Mouse (Mus musculus): ENCODE results near the gene Hnrnpf. TPM values are rescaled to one million over a fixed set of nuclear protein-coding genes. Genes with fewer than 3 reads are reported as not detected.
"Not testable (repeated sequence)": the region's sequence is repeated elsewhere in the genome, so short reads cannot be mapped to it uniquely, and the experiment has no call there.

Gene Hnrnpf
- polyA plus RNA-seq, 1 experiment from 2014 or later, result 270 TPM

DNA sequence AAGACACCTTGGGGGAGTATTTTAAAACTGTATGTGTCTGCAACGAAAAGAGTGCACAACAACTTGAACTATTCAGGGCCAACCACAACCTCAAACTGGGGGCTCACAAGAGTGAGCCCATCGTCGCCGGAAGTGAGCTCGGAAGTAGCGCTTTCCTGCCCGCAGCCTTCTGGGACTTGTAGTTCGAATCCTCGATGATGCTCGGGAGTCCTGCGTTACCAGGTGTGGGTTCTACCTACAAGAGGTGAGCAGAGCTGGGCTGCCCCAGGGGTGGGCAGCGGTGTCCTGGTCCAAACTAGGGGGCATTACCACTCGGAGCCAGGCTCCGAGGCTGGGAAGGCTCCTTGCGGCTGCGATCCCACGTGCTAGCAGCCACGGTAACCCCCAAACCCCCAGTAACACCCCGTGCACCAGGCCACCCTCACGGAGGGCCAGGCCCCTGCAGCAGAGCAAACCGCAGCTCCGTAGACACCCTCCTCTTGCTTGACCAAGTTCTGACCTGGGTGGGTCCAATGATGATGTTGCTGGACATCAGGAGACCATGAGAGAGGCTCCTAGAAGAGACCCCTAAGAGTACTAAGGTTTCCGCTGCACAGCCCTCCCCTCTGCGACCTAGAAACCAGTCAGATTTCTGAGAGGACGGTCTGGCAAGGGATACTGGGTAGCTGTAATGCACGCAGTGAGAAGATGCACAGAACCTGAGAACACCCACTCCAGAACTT is 37.1 kb upstream of the Hnrnpf start:
- ATAC-seq (peak; percentile 90), DNase-seq (peak; percentile 72)
- Histone ChIP-seq H3K4me3 (ENCODE audit: low read depth, low read length) (peak overlapping the region; percentile 72), H3K4me2 (ENCODE audit: low read depth, low read length) (peak overlapping the region; percentile 99), H3K27ac (ENCODE audit: low read depth) (peak overlapping the region; percentile 58; the same call in 1 of the 2 replicates), H3K9ac (replicated peaks) (peak overlapping the region; percentile 60), H3K9me3 (ENCODE audit: low read length) (no peaks in the 10 kb centered on the region), H3K36me3 (replicated peaks; ENCODE audit: insufficient read depth, low read length) (no peaks in the 10 kb centered on the region), H3K27me3 (ENCODE audit: insufficient read depth, low read length) (no peaks in the 10 kb centered on the region), H3K4me1 (ENCODE audit: insufficient read depth) (peaks cover 7% of the 10 kb centered on the region)
- WGBS (ENCODE audit: insufficient replicate concordance), result 1% methylated on average over 26 of the region's 26 CpGs
- no peak for TF ChIP-seq CTCF (IDR thresholded peaks at IDR 0.05; ENCODE audit: low read depth)

DNA sequence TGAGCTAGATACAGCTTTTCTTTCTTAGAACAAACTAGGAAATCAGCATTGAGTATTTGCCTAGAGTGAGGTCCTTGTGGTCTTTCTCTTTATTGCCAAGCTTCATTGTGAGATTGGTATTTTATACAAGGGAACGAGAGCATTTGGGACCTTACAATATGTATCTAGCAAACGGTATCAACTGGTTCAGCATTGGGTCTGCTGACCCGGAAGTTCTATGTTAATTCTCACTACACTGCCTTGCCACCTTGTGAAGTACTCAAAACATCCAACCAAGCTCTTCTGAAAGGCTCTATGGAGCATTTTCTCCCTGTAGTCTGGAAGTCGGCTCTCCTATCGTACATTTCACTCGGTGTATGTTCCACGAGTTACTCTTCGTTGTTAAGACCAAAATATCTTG is 36.4 kb upstream of the Hnrnpf start:
- DNase-seq (no peak), ATAC-seq (no peak)
- H3K36me3 ChIP-seq (replicated peaks; ENCODE audit: insufficient read depth, low read length), result no peaks in the 10 kb centered on the region
- 0 out of 2 replicates have a peak overlapping the region, but pooled peaks have one; percentile 7 for H3K27ac ChIP-seq (ENCODE audit: low read depth)
- no peaks in the 10 kb centered on the region for H3K27me3 ChIP-seq (ENCODE audit: insufficient read depth, low read length)
- peaks cover 7% of the 10 kb centered on the region for H3K4me1 ChIP-seq (ENCODE audit: insufficient read depth)
- no peak overlapping the region for H3K9ac ChIP-seq (replicated peaks)
- peak overlapping the region; percentile 99 for H3K4me2 ChIP-seq (ENCODE audit: low read depth, low read length)
- no peaks in the 10 kb centered on the region for H3K9me3 ChIP-seq (ENCODE audit: low read length)
- no peak for TF ChIP-seq CTCF (IDR thresholded peaks at IDR 0.05; ENCODE audit: low read depth)
- no peak for TF ChIP-seq EP300 (IDR thresholded peaks at IDR 0.05; ENCODE audit: low read depth)
- no peak overlapping the region for H3K4me3 ChIP-seq (ENCODE audit: low read depth, low read length)
- 87% methylated on average over 8 of the region's 8 CpGs for WGBS (ENCODE audit: insufficient replicate concordance)

DNA sequence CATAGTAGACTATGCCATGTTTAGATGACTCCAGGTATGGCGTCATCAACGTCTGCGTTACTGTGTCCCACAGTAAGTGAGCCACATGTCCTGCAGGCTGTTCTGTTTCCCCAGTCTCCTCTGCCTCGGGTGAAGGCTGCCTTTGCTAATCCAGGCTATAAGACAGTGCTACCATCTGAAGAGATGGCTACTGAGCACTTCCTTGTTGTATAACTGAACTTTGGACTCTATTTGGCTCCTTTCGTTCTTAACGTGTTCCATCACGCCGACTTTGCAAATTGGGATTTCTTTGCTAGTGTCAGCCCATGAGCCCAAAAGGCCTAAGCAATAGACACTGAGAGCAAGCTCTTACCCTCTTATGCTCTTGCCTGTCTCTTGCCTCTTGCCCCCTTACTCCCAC is 31.9 kb upstream of the Hnrnpf start:
- Histone ChIP-seq H3K4me3 (ENCODE audit: low read depth, low read length) (no peak overlapping the region), H3K4me2 (ENCODE audit: low read depth, low read length) (no peak overlapping the region), H3K9me3 (ENCODE audit: low read length) (no peaks in the 10 kb centered on the region)

DNA sequence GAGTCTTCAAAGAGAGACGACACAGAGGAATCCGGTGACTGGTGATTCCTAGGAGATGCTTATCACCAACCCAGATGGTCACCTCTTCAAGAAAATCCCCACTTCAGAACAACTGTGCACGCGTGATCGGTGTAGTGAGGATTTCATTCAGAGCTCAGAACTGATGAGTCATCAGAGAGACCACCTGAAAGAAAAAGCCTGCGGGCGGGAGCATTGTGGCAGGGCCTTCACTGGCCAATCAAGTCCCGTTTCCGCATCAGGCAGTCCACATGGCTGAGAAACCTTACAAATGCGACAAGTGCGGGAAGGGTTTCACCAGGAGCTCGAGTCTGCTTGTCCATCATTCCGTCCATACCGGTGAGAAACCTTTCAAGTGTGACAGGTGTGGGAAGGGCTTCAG is 29.1 kb upstream of the Hnrnpf start:
- Histone ChIP-seq H3K4me3 (ENCODE audit: low read depth, low read length) (no peak overlapping the region), H3K4me1 (ENCODE audit: insufficient read depth) (peaks cover 6% of the 10 kb centered on the region; the same call in 1 of the 2 replicates), H3K4me2 (ENCODE audit: low read depth, low read length) (no peak overlapping the region), H3K36me3 (replicated peaks; ENCODE audit: insufficient read depth, low read length) (no peaks in the 10 kb centered on the region), H3K27me3 (ENCODE audit: insufficient read depth, low read length) (no peaks in the 10 kb centered on the region), H3K9me3 (ENCODE audit: low read length) (no peaks in the 10 kb centered on the region), H3K27ac (ENCODE audit: low read depth) (no peak overlapping the region), H3K9ac (replicated peaks) (no peak overlapping the region)
- no peak for DNase-seq
- TF ChIP-seq CTCF (IDR thresholded peaks at IDR 0.05; ENCODE audit: low read depth) (no peak), EP300 (IDR thresholded peaks at IDR 0.05; ENCODE audit: low read depth) (no peak)
- no peak for ATAC-seq
- 79% methylated on average over 14 of the region's 14 CpGs for WGBS (ENCODE audit: insufficient replicate concordance)

More for the DNA sequence above, 31.9 kb upstream of the Hnrnpf start:
- Histone ChIP-seq H3K4me1 (ENCODE audit: insufficient read depth) (peaks cover 3% of the 10 kb centered on the region), H3K27ac (ENCODE audit: low read depth) (no peak overlapping the region), H3K9ac (replicated peaks) (no peak overlapping the region), H3K27me3 (ENCODE audit: insufficient read depth, low read length) (no peaks in the 10 kb centered on the region), H3K36me3 (replicated peaks; ENCODE audit: insufficient read depth, low read length) (no peaks in the 10 kb centered on the region)
- DNase-seq (no peak), ATAC-seq (no peak)
- WGBS (ENCODE audit: insufficient replicate concordance), result 87% methylated on average over 8 of the region's 8 CpGs
- no peak for TF ChIP-seq EP300 (IDR thresholded peaks at IDR 0.05; ENCODE audit: low read depth)
- no peak for TF ChIP-seq CTCF (IDR thresholded peaks at IDR 0.05; ENCODE audit: low read depth)

DNA sequence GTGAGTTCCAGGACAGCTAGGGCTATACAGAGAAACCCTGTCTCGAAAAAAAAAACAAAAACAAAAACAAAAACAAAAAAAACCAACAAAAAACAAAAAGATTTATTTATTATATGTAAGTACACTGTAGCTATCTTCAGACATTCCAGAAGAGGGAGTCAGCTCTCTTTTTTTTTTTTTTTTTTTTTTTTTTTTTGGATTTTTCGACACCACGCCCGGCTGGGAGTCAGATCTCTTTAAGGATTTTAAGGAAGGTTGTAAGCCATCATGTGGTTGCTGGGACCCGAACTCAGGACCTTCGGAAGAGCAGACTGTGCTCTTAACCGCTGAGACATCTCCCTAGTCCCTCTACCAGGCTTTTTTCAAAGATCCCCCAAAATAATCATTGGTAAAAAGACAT is 26.7 kb upstream of the Hnrnpf start:
- 77% methylated on average over 7 of the region's 7 CpGs for WGBS (ENCODE audit: insufficient replicate concordance)
- not testable (repeated sequence) for DNase-seq

DNA sequence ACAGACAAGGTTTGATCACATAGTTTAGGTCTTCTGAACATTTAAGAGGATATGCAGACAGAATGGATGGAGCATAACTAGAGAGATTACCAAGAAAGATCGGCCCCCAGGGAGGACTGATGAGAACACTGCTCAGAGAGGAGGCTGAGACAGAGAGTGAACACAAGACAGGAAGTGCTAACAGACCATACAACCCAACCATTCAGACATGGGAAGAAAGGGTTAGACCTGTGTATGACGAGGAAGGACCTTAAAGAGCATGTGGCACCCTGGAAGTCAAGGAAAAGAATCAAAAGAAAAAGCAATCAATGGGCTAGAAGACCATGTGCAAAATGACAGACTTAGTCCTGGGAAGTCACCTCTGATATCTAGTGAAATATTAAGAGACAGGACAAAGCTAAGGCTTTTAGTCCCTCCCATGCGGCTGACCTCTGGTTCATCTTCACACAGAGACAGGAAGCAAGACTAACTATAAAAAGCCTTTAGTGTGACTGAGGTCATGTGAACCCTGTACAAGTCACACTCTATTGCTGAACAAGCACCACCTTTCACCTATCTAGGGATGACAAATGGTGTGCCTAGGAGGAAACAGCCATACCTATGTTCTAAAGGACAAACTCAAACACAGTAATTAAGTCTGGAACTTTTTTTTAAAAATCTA is 25.4 kb upstream of the Hnrnpf start:
- ATAC-seq (no peak), DNase-seq (no peak)
- no peaks in the 10 kb centered on the region for H3K9me3 ChIP-seq (ENCODE audit: low read length)
- H3K27ac ChIP-seq (ENCODE audit: low read depth), result no peak overlapping the region
- H3K4me1 ChIP-seq (ENCODE audit: insufficient read depth), result peaks cover 10% of the 10 kb centered on the region; the same call in 1 of the 2 replicates
- no peaks in the 10 kb centered on the region for H3K36me3 ChIP-seq (replicated peaks; ENCODE audit: insufficient read depth, low read length)
- H3K27me3 ChIP-seq (ENCODE audit: insufficient read depth, low read length), result no peaks in the 10 kb centered on the region
- H3K4me2 ChIP-seq (ENCODE audit: low read depth, low read length), result no peak overlapping the region
- TF ChIP-seq EP300 (IDR thresholded peaks at IDR 0.05; ENCODE audit: low read depth), result no peak
- no peak overlapping the region for H3K4me3 ChIP-seq (ENCODE audit: low read depth, low read length)
- no peak overlapping the region for H3K9ac ChIP-seq (replicated peaks)
- WGBS (ENCODE audit: insufficient replicate concordance), result 45% methylated on average over 3 of the region's 3 CpGs

More for the DNA sequence above, 26.7 kb upstream of the Hnrnpf start:
- not testable (repeated sequence) for ATAC-seq; H3K4me1 ChIP-seq (ENCODE audit: insufficient read depth); H3K9ac ChIP-seq (replicated peaks); H3K36me3 ChIP-seq (replicated peaks; ENCODE audit: insufficient read depth, low read length); H3K27ac ChIP-seq (ENCODE audit: low read depth); H3K4me3 ChIP-seq (ENCODE audit: low read depth, low read length); H3K27me3 ChIP-seq (ENCODE audit: insufficient read depth, low read length); H3K9me3 ChIP-seq (ENCODE audit: low read length); H3K4me2 ChIP-seq (ENCODE audit: low read depth, low read length)

Data from liver, postnatal 0 days (tissue).